ENCODE assay signal across 15 mouse cellular contexts in genomic region chr11:79008007-79008775, GRCm38 (mm10). TPM values are rescaled to one million over a fixed set of nuclear protein-coding genes. Genes with fewer than 3 reads are reported as not detected.
DNase-seq lines count a peak whose midpoint lies in the region; ATAC-seq and TF ChIP-seq lines count a peak whose summit lies in the region.
"Had no signal": no experiment of that assay in that cellular context is flagged by ENCODE, and none has a peak within 500 bp of the region (broad histone marks: within the 10 kb centered on the region; RNA-seq: fewer than 3 reads in every experiment).

No protein-coding gene starts in this region.

- no peaks in the 10 kb centered on the region for H3K27me3 ChIP-seq in heart, embryonic 12.5 days (replicated peaks)
- no peaks in the 10 kb centered on the region for H3K27me3 ChIP-seq in thymus, adult 2 months (ENCODE audit: control insufficient read depth, insufficient read depth, low read length)
- H3K27me3 ChIP-seq in hindbrain, embryonic 11.5 days (ENCODE audit: control insufficient read depth, insufficient read depth, low read length): no peaks in the 10 kb centered on the region
- H3K27me3 ChIP-seq: limb, embryonic 15.5 days; neural tube, embryonic 13.5 days had no signal

- 0 out of 2 replicates have a peak overlapping the region, but pooled peaks have one; percentile 14 for H3K27ac ChIP-seq in heart, embryonic 12.5 days (ENCODE audit: poor library complexity, severe bottlenecking)
- peak overlapping the region; percentile 44; the same call in 1 of the 2 replicates for H3K27ac ChIP-seq in thymus, adult 2 months (ENCODE audit: control insufficient read depth, insufficient read depth, low read length)
- H3K27ac ChIP-seq in hindbrain, embryonic 11.5 days (ENCODE audit: low read depth, low read length): no peak overlapping the region; the same call in 1 of the 2 replicates
- H3K27ac ChIP-seq: limb, embryonic 15.5 days; neural tube, embryonic 13.5 days had no signal

- no peak for DNase-seq in heart, adult 18-20 months
- peak; percentile 48 for DNase-seq in thymus, adult 2 months
- DNase-seq in thymus, postnatal 0 days (ENCODE audit: low spot score): no peak
- no peak for DNase-seq in hindbrain, embryonic 11.5 days (ENCODE audit: low spot score)
- DNase-seq: adrenal gland, postnatal 14 days; cerebellum, adult 9-11 months; embryo, embryonic 11 days; lung, postnatal 10 days; right cerebral cortex, postnatal 25 days had no signal

- ATAC-seq in heart, embryonic 12.5 days (ENCODE audit: insufficient number of reproducible peaks, low FRiP score): 0 out of 2 replicates have a peak, but pooled peaks have one; percentile 29
- ATAC-seq in megakaryocyte progenitor cell, adult 5-6 weeks (replicated peaks; ENCODE audit: poor library complexity): peak; percentile 48
- no peak for ATAC-seq in cerebellum, adult (ENCODE audit: insufficient number of reproducible peaks, low FRiP score, low TSS enrichment)
- ATAC-seq in hindbrain, embryonic 11.5 days (ENCODE audit: low FRiP score): no peak
- ATAC-seq: forebrain, embryonic 14.5 days had no signal

- WGBS in heart, embryonic 12.5 days: 62% methylated on average over 6 of the region's 6 CpGs
- 85% methylated on average over 6 of the region's 6 CpGs for WGBS in thymus, adult 2 months
- 77% methylated on average over 6 of the region's 6 CpGs for WGBS in hindbrain, embryonic 11.5 days

- peaks cover 3% of the 10 kb centered on the region; the same call in 1 of the 2 replicates for H3K4me1 ChIP-seq in heart, embryonic 12.5 days (replicated peaks)
- H3K4me1 ChIP-seq in thymus, adult 2 months (replicated peaks; ENCODE audit: control insufficient read depth, insufficient read depth, low read length): peaks cover 36% of the 10 kb centered on the region
- no peaks in the 10 kb centered on the region for H3K4me1 ChIP-seq in hindbrain, embryonic 11.5 days (replicated peaks; ENCODE audit: control insufficient read depth, insufficient read depth, low read length)
- H3K4me1 ChIP-seq: limb, embryonic 15.5 days; neural tube, embryonic 13.5 days had no signal

- H3K9ac ChIP-seq in heart, embryonic 12.5 days: no peak overlapping the region
- H3K9ac ChIP-seq in hindbrain, embryonic 11.5 days (ENCODE audit: low read depth, low read length): no peak overlapping the region
- H3K9ac ChIP-seq: limb, embryonic 15.5 days; neural tube, embryonic 13.5 days had no signal

- no peak for TF ChIP-seq POLR2A in thymus, adult 2 months (IDR thresholded peaks at IDR 0.05; ENCODE audit: control insufficient read depth, extremely low read depth, insufficient read depth, low read length, poor library complexity)

- H3K4me3 ChIP-seq in heart, embryonic 12.5 days: no peak overlapping the region
- no peak overlapping the region for H3K4me3 ChIP-seq in thymus, adult 2 months (ENCODE audit: control insufficient read depth, insufficient read depth, low read length)
- no peak overlapping the region for H3K4me3 ChIP-seq in hindbrain, embryonic 11.5 days (ENCODE audit: low read depth, low read length)
- H3K4me3 ChIP-seq: limb, embryonic 15.5 days; neural tube, embryonic 13.5 days had no signal

- peaks cover 6% of the 10 kb centered on the region; the same call in 1 of the 2 replicates for H3K36me3 ChIP-seq in heart, embryonic 12.5 days
- H3K36me3 ChIP-seq in thymus, adult 2 months (ENCODE audit: control insufficient read depth, insufficient read depth, low read length): no peaks in the 10 kb centered on the region
- no peaks in the 10 kb centered on the region for H3K36me3 ChIP-seq in hindbrain, embryonic 11.5 days (ENCODE audit: control insufficient read depth, insufficient read depth, low read length)
- H3K36me3 ChIP-seq: limb, embryonic 15.5 days; neural tube, embryonic 13.5 days had no signal

- no peaks in the 10 kb centered on the region for H3K9me3 ChIP-seq in heart, embryonic 12.5 days (replicated peaks)
- no peaks in the 10 kb centered on the region for H3K9me3 ChIP-seq in hindbrain, embryonic 11.5 days (ENCODE audit: control insufficient read depth, low read length)
- H3K9me3 ChIP-seq: limb, embryonic 15.5 days; neural tube, embryonic 13.5 days had no signal

- no peak for TF ChIP-seq CTCF in thymus, adult 2 months (IDR thresholded peaks at IDR 0.05; ENCODE audit: borderline replicate concordance, control insufficient read depth, extremely low read depth, insufficient read depth, low read length, poor library complexity)

- H3K4me2 ChIP-seq in heart, embryonic 12.5 days: no peak overlapping the region
- H3K4me2 ChIP-seq in hindbrain, embryonic 11.5 days (replicated peaks; ENCODE audit: low read depth, low read length): no peak overlapping the region
- H3K4me2 ChIP-seq: limb, embryonic 15.5 days; neural tube, embryonic 13.5 days had no signal

RNA-seq across cellular contexts. Expression of gene Lgals9, which starts 23.4 kb away (rescaled TPM):
- 53.7 and 53.8 TPM in 2 replicates for polyA plus RNA-seq in heart, embryonic 12.5 days (2016; fragmentation: Nextera tagmentation; extraction: Ambion mirVana)
- total RNA-seq in heart, adult 18-20 months (2021): 10 to 100 TPM; 19.5 to 22.5 TPM
- polyA plus RNA-seq in thymus, adult 2 months (2012; rRNA removed): 589 and 601 TPM in 2 replicates
- 421 and 488 TPM in 2 replicates for polyA plus RNA-seq in thymus, postnatal 0 days (2015; fragmentation: Nextera tagmentation; extraction: Ambion mirVana)
- total RNA-seq in megakaryocyte progenitor cell, adult 5-6 weeks (2015): 374 and 478 TPM in 2 replicates
- total RNA-seq in megakaryocyte progenitor cell, adult 5-6 weeks (2017): 73.6 and 82.8 TPM in 2 replicates
- polyA plus RNA-seq in hindbrain, embryonic 11.5 days (2014; fragmentation: Nextera tagmentation; extraction: Ambion mirVana): 6.8 and 7.7 TPM in 2 replicates

Comparison
In these comparisons a context has a peak if more than half of its experiments do, and no peak if none do; other contexts are left out.
1. ATAC-seq: peak in heart, embryonic 12.5 days (single experiment) and megakaryocyte progenitor cell, adult 5-6 weeks (single experiment); none in cerebellum, adult (single experiment) and hindbrain, embryonic 11.5 days (single experiment).